Mouse (Mus musculus) gastrocnemius, postnatal 10 days (tissue): ENCODE data around the gene Lhfp. TPM values are rescaled to one million over a fixed set of nuclear protein-coding genes. Genes with fewer than 3 reads are reported as not detected.
"Not testable (repeated sequence)": the region's sequence is repeated elsewhere in the genome, so short reads cannot be mapped to it uniquely, and the experiment has no call there.

Experiments
- DNase-seq: peaks from one replicate; pipeline ENCODE4 v3.0.0; 2021; ENCODE audit warnings: mixed read lengths
- total RNA-seq, 2 experiments: library from RNA; stranded (reverse); gene quantifications; 2 replicates each; pipeline ENCODE4 v1.2.3; 2021

Lhfp gene
- total RNA-seq, 2 experiments from 2014 or later: 41.9 to 43.2 TPM

GRCm38 (mm10) chr3:53213346-53213745 is 172.0 kb downstream of the Lhfp start:
- no peak for DNase-seq

- no peak for DNase-seq
Measured at GRCm38 (mm10) chr3:53213746-53214271, 172.5 kb downstream of the Lhfp start.

- DNase-seq: no peak
Measured at GRCm38 (mm10) chr3:53214386-53214785, 173.1 kb downstream of the Lhfp start.

GRCm38 (mm10) chr3:53217697-53218096 is 176.4 kb downstream of the Lhfp start:
- no peak for DNase-seq

- DNase-seq: no peak
Measured at GRCm38 (mm10) chr3:53221531-53222272, 180.4 kb downstream of the Lhfp start.

GRCm38 (mm10) chr3:53224141-53224540 is 182.8 kb downstream of the Lhfp start:
- no peak for DNase-seq

- no peak for DNase-seq
Measured at GRCm38 (mm10) chr3:53225774-53226173, 184.4 kb downstream of the Lhfp start.

GRCm38 (mm10) chr3:53226223-53226622 is 184.9 kb downstream of the Lhfp start:
- no peak for DNase-seq

GRCm38 (mm10) chr3:53227866-53228265 is 186.5 kb downstream of the Lhfp start:
- no peak for DNase-seq

GRCm38 (mm10) chr3:53230562-53230961 is 189.2 kb downstream of the Lhfp start:
- DNase-seq: no peak

GRCm38 (mm10) chr3:53231112-53231511 is 189.8 kb downstream of the Lhfp start:
- DNase-seq: no peak

GRCm38 (mm10) chr3:53232411-53232810 is 191.1 kb downstream of the Lhfp start:
- DNase-seq: not testable (repeated sequence)

- DNase-seq: no peak
Measured at GRCm38 (mm10) chr3:53234689-53235088, 193.4 kb downstream of the Lhfp start.

GRCm38 (mm10) chr3:53236471-53236870 is 195.1 kb downstream of the Lhfp start:
- no peak for DNase-seq

- no peak for DNase-seq
Measured at GRCm38 (mm10) chr3:53240150-53240549, 198.8 kb downstream of the Lhfp start.

- peak; percentile 22 for DNase-seq
Measured at GRCm38 (mm10) chr3:53245571-53246208, 204.4 kb downstream of the Lhfp start.

GRCm38 (mm10) chr3:53247102-53247501 is 205.8 kb downstream of the Lhfp start:
- peak; percentile 59 for DNase-seq

GRCm38 (mm10) chr3:53248158-53248874 is 207.0 kb downstream of the Lhfp start:
- no peak for DNase-seq

GRCm38 (mm10) chr3:53252556-53252955 is 211.2 kb downstream of the Lhfp start:
- DNase-seq: no peak

- DNase-seq: peak; percentile 25
Measured at GRCm38 (mm10) chr3:53253223-53253832, 212.0 kb downstream of the Lhfp start.

GRCm38 (mm10) chr3:53258657-53259158 is 217.4 kb downstream of the Lhfp start:
- no peak for DNase-seq

GRCm38 (mm10) chr3:53266116-53266515 is 224.8 kb downstream of the Lhfp start:
- no peak for DNase-seq
